Mouse (Mus musculus): ENCODE measurements around the gene Gpr107. TPM values are rescaled to one million over a fixed set of nuclear protein-coding genes. Genes with fewer than 3 reads are reported as not detected.

Gene Gpr107
- polyA plus RNA-seq (2014; fragmentation: Illumina TruSeq; extraction: RNeasy Lipid Tissue Mini Kit (QIAGEN cat#74804); ENCODE audit: low read depth, low replicate concordance) = 9.2 TPM

DNA sequence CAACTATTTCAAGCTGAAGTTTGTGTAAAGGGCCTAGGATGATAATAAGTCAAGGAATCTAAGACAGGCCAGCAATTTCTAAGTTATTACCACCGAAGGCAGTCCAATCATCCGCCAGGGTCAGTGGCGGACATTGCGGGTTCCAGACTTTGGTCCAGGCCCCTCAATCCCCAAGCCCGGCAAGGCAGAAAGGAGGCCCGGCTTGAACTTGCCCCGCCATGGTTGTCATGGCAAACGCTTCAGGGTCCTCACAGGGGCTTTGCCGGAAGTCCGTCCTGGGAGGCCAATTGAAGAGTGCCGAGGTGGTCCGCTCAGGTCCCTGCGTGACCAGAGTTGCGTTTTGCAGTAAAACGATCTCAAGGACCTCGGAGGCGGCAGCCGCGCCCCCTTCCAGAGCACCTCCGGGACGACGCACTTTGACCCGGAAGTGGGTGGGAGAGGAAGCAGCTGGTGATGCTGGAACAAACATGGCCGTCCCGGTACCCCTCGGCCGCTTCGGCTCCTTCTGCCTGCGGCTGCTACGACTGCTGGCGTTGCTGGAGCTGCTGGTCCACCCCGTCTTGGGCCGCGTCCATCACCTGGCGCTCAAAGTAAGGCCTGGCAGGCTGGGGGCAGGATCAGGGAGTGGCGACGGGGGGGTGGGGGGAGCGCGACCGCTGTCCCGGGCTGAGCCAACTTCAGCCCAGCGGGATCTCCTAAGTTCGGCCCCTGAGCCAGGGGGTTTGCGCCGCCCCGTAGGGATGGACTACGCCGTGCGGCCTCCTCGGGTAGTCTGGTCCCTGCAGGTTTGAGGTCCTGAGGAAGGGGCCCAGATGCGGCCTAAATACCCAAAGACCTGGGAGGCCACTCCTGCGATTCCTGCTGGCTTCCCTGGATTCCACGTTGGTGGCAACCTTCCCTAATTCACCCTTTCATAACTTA lies at the start of gene Gpr107:
Gpr107 (plus strand) TSS at position 425 of the 921 bp plus-strand sequence.

DNA sequence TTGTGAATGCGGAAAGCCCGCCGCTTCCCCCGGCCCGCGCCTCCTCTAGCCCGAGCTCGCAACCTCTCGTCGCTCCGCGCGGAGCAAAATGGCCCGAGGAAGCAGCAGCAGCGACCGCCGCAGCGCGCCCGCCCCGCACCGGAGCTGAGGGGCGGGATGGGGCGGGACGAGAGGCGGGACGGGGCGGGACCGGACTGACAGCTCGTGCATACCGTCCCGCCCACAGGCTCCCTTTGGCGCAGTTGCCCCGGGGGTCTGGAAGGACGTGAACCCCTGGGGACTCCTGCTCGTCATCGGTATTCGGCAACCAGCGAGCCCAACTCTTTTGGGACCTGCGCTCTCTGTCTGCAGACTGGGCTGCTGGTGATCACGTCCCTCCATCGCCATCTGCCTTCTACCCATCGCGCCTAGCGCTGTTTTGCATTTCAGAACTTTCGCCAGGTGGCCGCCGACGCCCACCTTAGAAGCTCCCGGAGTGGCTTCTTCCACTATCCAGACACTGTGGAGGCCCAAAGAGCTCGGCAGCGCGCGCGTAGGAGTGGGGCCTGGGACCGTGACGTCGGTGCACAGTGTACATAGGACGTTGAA lies 10.2 kb upstream of the Gpr107 start, which contains the start of gene Fnbp1:
Fnbp1 (minus strand) TSS at position 142 of the 588 bp plus-strand sequence.

GRCm38 (mm10) chr2:31245491-31246141 lies 93.5 kb downstream of the Gpr107 start, which contains the start of gene Ncs1:
TSS of gene Ncs1 (plus strand) at chr2:31245823.

Other genes with a start within 250 kb of the Gpr107 start
- gene Ptges, start 222.5 kb upstream of the Gpr107 start, polyA plus RNA-seq (2014; fragmentation: Illumina TruSeq; extraction: RNeasy Lipid Tissue Mini Kit (QIAGEN cat#74804); ENCODE audit: low read depth, low replicate concordance) = 0.26 TPM
- 13.8 TPM for gene Tor1b, start 199.4 kb upstream of the Gpr107 start, polyA plus RNA-seq (2014; fragmentation: Illumina TruSeq; extraction: RNeasy Lipid Tissue Mini Kit (QIAGEN cat#74804); ENCODE audit: low read depth, low replicate concordance)
- gene Tor1a, start 184.4 kb upstream of the Gpr107 start, polyA plus RNA-seq (2014; fragmentation: Illumina TruSeq; extraction: RNeasy Lipid Tissue Mini Kit (QIAGEN cat#74804); ENCODE audit: low read depth, low replicate concordance) = 20.0 TPM
- 13.6 TPM for gene BC005624, start 170.1 kb upstream of the Gpr107 start, polyA plus RNA-seq (2014; fragmentation: Illumina TruSeq; extraction: RNeasy Lipid Tissue Mini Kit (QIAGEN cat#74804); ENCODE audit: low read depth, low replicate concordance)
- gene Usp20, start 170.0 kb upstream of the Gpr107 start, polyA plus RNA-seq (2014; fragmentation: Illumina TruSeq; extraction: RNeasy Lipid Tissue Mini Kit (QIAGEN cat#74804); ENCODE audit: low read depth, low replicate concordance) = 0.45 TPM
- 7.6 TPM for gene Fnbp1, start 10.3 kb upstream of the Gpr107 start, polyA plus RNA-seq (2014; fragmentation: Illumina TruSeq; extraction: RNeasy Lipid Tissue Mini Kit (QIAGEN cat#74804); ENCODE audit: low read depth, low replicate concordance)
- not detected for gene Ncs1, start 93.5 kb downstream of the Gpr107 start, polyA plus RNA-seq (2014; fragmentation: Illumina TruSeq; extraction: RNeasy Lipid Tissue Mini Kit (QIAGEN cat#74804); ENCODE audit: low read depth, low replicate concordance)
- not detected for gene Hmcn2, start 162.1 kb downstream of the Gpr107 start, polyA plus RNA-seq (2014; fragmentation: Illumina TruSeq; extraction: RNeasy Lipid Tissue Mini Kit (QIAGEN cat#74804); ENCODE audit: low read depth, low replicate concordance)